Mouse (Mus musculus): ENCODE data around the gene C3. TPM values are rescaled to one million over a fixed set of nuclear protein-coding genes. Genes with fewer than 3 reads are reported as not detected.

C3 gene
- polyA plus RNA-seq, 1 experiment from 2014 or later: 1.8 TPM

DNA sequence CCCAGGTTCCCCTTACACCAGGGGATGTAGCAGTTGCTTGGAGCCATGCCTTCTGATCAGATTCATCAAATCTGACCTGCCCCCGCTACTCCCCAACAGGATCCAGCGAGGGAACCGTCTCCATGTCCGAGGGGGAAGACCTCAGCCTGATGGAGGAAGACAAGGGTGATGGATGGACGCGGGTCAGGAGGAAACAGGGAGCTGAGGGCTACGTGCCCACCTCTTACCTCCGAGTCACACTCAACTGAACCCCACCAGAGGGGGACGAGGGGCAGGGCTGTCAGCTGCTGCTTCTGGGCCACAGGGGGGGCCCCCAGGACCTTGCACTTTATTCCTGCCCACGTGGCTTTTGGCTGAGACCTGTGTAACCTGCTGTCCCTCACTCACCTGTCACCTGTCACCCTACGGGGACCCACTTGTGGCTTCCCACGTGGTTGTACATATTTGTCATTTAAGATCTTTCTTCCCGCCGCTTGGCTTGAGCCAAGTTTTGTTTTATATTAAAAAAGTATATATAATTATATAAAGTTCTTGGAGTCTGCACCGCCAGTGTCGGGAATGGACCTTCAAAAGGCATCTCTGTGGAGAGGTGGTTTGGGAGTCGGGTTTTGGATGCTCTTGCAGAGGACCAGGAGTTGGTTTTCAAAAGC is 35.1 kb upstream of the C3 start:
- WGBS: 88% methylated on average over 17 of the region's 17 CpGs
- ATAC-seq (replicated peaks; ENCODE audit: insufficient number of reproducible peaks, insufficient read depth, low FRiP score, low read depth): no peak

DNA sequence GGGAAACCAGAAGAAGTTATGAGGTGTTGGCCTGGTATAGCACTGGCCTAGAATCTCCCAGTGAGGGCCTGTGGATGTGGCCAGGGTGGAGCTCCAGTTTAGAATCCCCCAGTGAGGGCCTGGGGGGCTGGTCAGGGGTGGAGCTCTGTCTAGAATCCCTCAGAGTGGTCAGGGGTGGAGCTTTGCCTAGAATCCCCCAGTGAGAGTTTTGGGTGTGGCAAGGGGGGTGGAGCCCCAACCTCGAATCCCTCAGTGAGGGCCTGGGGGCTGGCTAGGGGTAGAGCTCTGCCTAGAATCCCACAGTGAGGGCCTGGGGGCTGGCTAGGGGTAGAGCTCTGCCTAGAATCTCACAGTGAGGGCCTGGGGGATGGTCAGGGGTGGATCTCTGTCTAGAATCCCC is 33.9 kb upstream of the C3 start:
- no peaks in the 10 kb centered on the region for H3K9me3 ChIP-seq (replicated peaks)
- no peak overlapping the region for H3K4me3 ChIP-seq
- H3K4me1 ChIP-seq (replicated peaks): peaks cover 11% of the 10 kb centered on the region
- no peak overlapping the region for H3K4me2 ChIP-seq
- H3K27me3 ChIP-seq: no peaks in the 10 kb centered on the region
- H3K9ac ChIP-seq: no peak overlapping the region
- no peak for ATAC-seq (replicated peaks; ENCODE audit: insufficient number of reproducible peaks, insufficient read depth, low FRiP score, low read depth)
- H3K27ac ChIP-seq: no peak overlapping the region
- H3K36me3 ChIP-seq: peaks cover 64% of the 10 kb centered on the region
- 31% methylated on average over 1 of the region's 1 CpGs for WGBS

More for the DNA sequence above, 35.1 kb upstream of the C3 start:
- peaks cover 54% of the 10 kb centered on the region for H3K36me3 ChIP-seq
- H3K27me3 ChIP-seq: no peaks in the 10 kb centered on the region
- no peak overlapping the region for H3K27ac ChIP-seq
- no peak overlapping the region for H3K4me2 ChIP-seq
- H3K4me1 ChIP-seq (replicated peaks): peaks cover 11% of the 10 kb centered on the region
- H3K9me3 ChIP-seq (replicated peaks): no peaks in the 10 kb centered on the region
- H3K4me3 ChIP-seq: no peak overlapping the region
- no peak overlapping the region for H3K9ac ChIP-seq

DNA sequence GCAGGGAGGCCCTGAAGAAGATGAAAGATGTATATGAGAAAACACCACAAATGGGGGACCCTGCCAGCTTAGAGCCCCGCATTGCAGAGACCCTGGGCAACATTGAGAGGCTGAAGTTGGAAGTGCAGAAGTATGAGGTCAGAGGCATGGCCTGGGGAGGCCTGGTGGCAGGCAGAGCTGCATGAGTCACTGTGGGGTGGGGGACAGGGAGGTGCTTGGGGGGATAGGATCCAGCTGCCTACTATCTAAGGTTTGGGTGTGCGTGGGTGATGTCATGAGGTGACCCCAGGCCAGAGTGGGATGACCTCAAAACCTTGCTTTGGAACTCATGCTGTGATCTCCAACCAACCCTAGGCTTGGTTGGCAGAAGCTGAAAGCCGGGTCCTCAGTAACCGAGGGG is 33.4 kb upstream of the C3 start:
- no peak for ATAC-seq (replicated peaks; ENCODE audit: insufficient number of reproducible peaks, insufficient read depth, low FRiP score, low read depth)
- Histone ChIP-seq H3K4me3 (no peak overlapping the region), H3K27me3 (no peaks in the 10 kb centered on the region), H3K36me3 (peaks cover 69% of the 10 kb centered on the region), H3K9ac (no peak overlapping the region), H3K9me3 (replicated peaks) (no peaks in the 10 kb centered on the region), H3K27ac (no peak overlapping the region), H3K4me2 (no peak overlapping the region), H3K4me1 (replicated peaks) (peaks cover 11% of the 10 kb centered on the region)
- 91% methylated on average over 4 of the region's 4 CpGs for WGBS

DNA sequence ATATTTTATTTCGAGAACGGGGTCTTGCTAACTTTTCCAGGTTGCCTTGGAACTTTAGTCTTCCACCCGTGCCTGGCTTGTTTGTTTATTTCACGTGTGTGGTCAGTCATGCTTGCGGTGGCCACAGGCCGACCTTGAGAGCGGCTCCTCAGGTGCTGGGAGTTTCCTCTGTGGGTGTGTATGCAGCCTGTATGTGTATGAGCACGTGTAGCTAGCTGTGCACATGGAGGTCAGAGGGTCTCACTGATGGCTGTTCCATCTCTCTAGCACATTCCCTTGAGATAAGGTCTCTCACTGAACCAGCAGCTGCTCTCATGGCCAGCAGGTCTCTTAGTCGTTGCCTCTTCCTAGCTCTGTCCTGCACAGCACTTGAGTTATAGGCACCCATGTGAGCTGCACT is 32.4 kb upstream of the C3 start:
- WGBS: 73% methylated on average over 9 of the region's 9 CpGs
- peaks cover 79% of the 10 kb centered on the region for H3K36me3 ChIP-seq
- no peak overlapping the region for H3K27ac ChIP-seq
- no peak overlapping the region for H3K4me3 ChIP-seq
- H3K4me2 ChIP-seq: no peak overlapping the region
- H3K4me1 ChIP-seq (replicated peaks): peaks cover 7% of the 10 kb centered on the region
- no peaks in the 10 kb centered on the region for H3K27me3 ChIP-seq
- no peak for ATAC-seq (replicated peaks; ENCODE audit: insufficient number of reproducible peaks, insufficient read depth, low FRiP score, low read depth)
- H3K9ac ChIP-seq: no peak overlapping the region
- H3K9me3 ChIP-seq (replicated peaks): no peaks in the 10 kb centered on the region

DNA sequence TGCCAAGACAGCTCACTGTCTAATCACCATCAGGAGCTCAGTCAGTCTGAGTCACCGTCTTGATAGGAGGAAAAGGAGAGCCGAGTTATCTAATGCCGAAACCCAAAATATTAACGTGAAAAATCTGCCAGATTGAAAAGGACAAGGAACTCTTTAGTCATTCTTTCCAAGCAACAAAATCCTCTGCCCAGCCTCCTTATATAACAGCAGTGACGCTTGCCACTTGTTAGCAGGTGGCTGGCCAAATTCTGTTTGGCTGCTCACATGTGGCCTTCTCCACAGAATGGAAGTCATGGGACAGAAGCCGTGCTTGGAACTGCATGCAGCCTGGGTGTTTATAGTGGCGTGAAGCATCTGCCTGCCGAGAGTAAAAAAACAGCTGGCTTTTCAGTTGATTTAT is 31.8 kb upstream of the C3 start:
- ATAC-seq (replicated peaks; ENCODE audit: insufficient number of reproducible peaks, insufficient read depth, low FRiP score, low read depth): no peak
- Histone ChIP-seq H3K9ac (no peak overlapping the region), H3K36me3 (peaks cover 85% of the 10 kb centered on the region), H3K4me1 (replicated peaks) (peaks cover 4% of the 10 kb centered on the region), H3K4me2 (no peak overlapping the region), H3K9me3 (replicated peaks) (no peaks in the 10 kb centered on the region), H3K27ac (no peak overlapping the region), H3K27me3 (no peaks in the 10 kb centered on the region), H3K4me3 (no peak overlapping the region)
- WGBS: 82% methylated on average over 8 of the region's 8 CpGs

DNA sequence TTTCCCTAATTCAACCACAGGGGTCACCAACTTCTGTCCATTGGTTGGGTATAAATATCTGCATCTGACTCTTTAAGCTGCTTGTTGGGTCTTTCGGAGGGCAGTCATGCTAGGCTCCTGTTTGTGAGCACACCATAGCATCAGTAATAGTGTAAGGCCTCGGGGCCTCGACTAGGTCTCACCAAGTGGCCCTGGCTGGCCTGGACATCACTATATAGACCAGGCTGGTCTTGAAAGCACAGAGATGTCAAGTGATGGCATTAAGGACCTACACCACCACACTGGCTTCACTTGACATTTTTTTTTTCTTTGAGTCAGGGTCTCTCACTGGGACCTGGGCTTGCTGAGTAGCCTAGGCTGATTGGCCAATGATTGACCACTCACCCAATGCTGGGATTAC is 30.3 kb upstream of the C3 start:
- Histone ChIP-seq H3K4me3 (no peak overlapping the region), H3K36me3 (peaks cover 89% of the 10 kb centered on the region), H3K4me1 (replicated peaks) (peaks cover 3% of the 10 kb centered on the region; the same call in 1 of the 2 replicates), H3K27me3 (no peaks in the 10 kb centered on the region), H3K27ac (no peak overlapping the region), H3K9me3 (replicated peaks) (no peaks in the 10 kb centered on the region), H3K9ac (no peak overlapping the region), H3K4me2 (no peak overlapping the region)
- 82% methylated on average over 3 of the region's 3 CpGs for WGBS
- no peak for ATAC-seq (replicated peaks; ENCODE audit: insufficient number of reproducible peaks, insufficient read depth, low FRiP score, low read depth)

DNA sequence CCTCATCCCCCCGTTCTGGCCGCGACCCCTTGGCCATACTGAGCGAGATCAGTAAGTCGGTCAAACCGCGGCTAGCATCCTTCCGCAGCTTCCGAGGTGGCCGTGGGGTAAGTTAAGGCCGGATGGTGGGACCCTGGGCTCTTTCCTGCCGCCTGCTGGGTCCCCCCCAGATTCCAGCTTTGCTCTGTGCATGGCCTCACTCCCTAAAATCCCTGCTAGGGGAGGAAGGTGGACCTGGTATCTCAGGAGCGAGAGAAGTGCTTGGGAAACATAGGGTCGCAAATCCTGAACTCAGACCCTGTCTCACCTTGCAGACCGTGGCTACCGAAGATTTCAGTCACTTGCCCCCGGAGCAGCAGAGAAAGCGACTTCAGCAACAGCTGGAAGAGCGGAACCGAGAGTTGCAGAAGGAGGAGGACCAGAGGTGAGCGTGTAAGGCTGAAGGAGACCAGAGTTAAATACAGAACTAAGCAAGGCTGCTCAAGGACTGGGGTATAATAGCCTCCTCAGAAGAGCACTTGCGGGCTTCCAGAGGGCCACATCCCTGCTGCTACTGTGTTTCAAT is 29.1 kb upstream of the C3 start:
- Histone ChIP-seq H3K9me3 (replicated peaks) (no peaks in the 10 kb centered on the region), H3K9ac (no peak overlapping the region), H3K4me2 (no peak overlapping the region), H3K4me1 (replicated peaks) (peaks cover 3% of the 10 kb centered on the region; the same call in 1 of the 2 replicates), H3K27ac (no peak overlapping the region), H3K27me3 (no peaks in the 10 kb centered on the region), H3K36me3 (peaks cover 78% of the 10 kb centered on the region), H3K4me3 (no peak overlapping the region)
- ATAC-seq (replicated peaks; ENCODE audit: insufficient number of reproducible peaks, insufficient read depth, low FRiP score, low read depth): no peak
- 95% methylated on average over 22 of the region's 22 CpGs for WGBS

DNA sequence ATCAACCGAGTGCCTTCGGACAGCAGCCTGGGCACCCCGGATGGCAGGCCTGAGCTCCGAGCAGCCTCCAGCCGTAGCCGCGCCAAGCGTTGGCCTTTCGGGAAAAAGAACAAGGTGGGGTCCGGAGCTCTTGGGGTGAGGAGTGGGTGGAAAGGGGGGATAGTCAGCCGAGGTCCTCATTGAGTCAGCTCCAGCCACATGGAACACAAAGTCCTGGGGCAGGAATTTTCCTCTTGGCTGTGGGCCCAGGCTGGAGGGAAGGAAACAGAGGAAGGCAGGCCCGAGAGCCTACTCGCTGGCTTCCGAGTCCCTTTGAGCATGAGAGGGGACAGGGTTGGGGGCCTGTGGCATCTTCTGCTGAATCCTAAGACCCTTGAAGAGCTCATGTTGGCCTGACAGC is 27.4 kb upstream of the C3 start:
- Histone ChIP-seq H3K9me3 (replicated peaks) (no peaks in the 10 kb centered on the region), H3K4me1 (replicated peaks) (peaks cover 15% of the 10 kb centered on the region), H3K36me3 (peaks cover 63% of the 10 kb centered on the region), H3K27ac (no peak overlapping the region), H3K4me3 (no peak overlapping the region), H3K9ac (no peak overlapping the region), H3K4me2 (no peak overlapping the region), H3K27me3 (no peaks in the 10 kb centered on the region)
- ATAC-seq (replicated peaks; ENCODE audit: insufficient number of reproducible peaks, insufficient read depth, low FRiP score, low read depth): no peak
- 78% methylated on average over 14 of the region's 14 CpGs for WGBS

DNA sequence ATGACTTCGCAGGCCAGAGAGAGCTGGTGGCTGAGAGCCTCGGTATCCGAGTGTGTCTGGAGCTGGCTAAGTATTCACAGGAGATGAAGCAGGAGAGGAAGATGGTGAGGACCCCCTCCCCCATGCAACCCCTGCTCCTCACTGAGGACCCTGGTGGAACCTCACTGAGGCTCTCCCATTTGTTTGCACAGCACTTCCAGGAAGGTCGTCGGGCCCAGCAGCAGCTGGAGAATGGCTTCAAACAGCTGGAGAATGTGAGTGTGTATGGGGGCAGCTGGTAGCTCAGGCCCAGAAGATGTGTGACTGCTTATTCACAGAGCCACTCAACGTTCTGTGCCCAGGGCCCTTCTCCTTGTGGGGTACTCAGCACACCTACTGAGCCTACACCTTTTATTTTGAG is 25.4 kb upstream of the C3 start:
- Histone ChIP-seq H3K4me3 (no peak overlapping the region), H3K4me2 (no peak overlapping the region), H3K9me3 (replicated peaks) (no peaks in the 10 kb centered on the region), H3K27ac (no peak overlapping the region), H3K9ac (no peak overlapping the region), H3K36me3 (peaks cover 44% of the 10 kb centered on the region), H3K4me1 (replicated peaks) (peaks cover 22% of the 10 kb centered on the region), H3K27me3 (no peaks in the 10 kb centered on the region)
- ATAC-seq (replicated peaks; ENCODE audit: insufficient number of reproducible peaks, insufficient read depth, low FRiP score, low read depth): no peak
- 71% methylated on average over 6 of the region's 6 CpGs for WGBS

DNA sequence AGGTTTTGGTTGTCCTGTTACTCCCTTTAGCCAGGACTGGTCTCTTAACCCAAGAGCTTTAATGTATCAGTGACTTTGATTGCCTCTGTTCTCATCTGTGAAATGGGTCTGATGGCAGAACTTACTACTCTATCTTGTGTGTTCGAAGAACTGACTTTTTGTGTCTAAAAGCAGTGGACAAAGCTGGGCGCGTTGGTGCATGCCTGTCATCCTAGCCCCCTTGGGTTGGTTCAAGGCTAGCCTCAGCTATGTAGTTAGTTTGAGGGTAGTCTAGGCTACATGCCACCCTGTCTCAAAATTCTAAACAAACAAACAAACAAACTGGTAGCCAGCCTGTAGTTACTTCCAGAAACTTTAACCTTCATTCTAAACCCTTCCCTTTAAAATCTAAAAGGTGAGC is 23.5 kb upstream of the C3 start:
- Histone ChIP-seq H3K9me3 (replicated peaks) (no peaks in the 10 kb centered on the region), H3K27ac (no peak overlapping the region), H3K9ac (no peak overlapping the region), H3K4me1 (replicated peaks) (peaks cover 27% of the 10 kb centered on the region), H3K27me3 (no peaks in the 10 kb centered on the region), H3K4me2 (peak overlapping the region; percentile 96), H3K36me3 (peaks cover 27% of the 10 kb centered on the region; the same call in 1 of the 2 replicates), H3K4me3 (peak overlapping the region; percentile 94; the same call in 1 of the 2 replicates)
- WGBS: 91% methylated on average over 3 of the region's 3 CpGs
- ATAC-seq (replicated peaks; ENCODE audit: insufficient number of reproducible peaks, insufficient read depth, low FRiP score, low read depth): no peak

DNA sequence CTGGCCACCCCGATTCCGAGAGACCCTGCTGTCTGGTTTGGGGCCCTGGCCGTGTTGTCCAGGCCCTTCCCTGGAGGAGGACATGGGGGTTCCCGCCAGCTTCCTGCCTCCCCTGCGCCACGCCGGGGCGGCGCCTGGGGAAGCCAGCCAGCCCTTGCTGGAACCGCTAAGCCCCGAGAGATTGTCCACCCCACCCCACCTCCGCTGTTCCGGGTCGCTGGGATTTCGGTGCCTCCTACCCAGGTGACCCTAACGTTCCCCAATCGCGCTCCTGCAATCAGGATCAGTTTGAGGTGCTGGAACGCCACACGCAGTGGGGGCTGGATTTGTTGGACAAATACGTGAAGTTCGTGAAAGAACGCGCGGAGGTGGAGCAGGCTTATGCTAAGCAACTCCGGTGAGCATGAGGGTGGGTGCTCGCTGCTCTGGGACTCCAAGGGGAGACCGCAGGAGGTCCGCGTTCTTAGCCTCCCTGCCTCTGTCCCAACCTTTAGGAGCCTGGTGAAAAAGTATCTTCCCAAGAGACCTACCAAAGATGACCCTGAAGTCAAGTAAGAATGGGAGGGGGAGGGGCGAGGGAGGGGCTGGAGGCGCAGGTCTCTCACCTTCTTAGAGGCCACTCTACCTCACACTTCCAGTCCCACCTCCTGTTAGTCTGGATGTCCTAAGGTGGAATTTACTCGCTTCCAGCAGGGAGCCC is 22.7 kb upstream of the C3 start:
- peak overlapping the region; percentile 96 for H3K4me2 ChIP-seq
- WGBS: 3% methylated on average over 33 of the region's 33 CpGs
- peak overlapping the region; percentile 95 for H3K27ac ChIP-seq

More for the DNA sequence above, 22.7 kb upstream of the C3 start:
- Histone ChIP-seq H3K9ac (peak overlapping the region; percentile 59), H3K4me3 (peak overlapping the region; percentile 94), H3K36me3 (peaks cover 19% of the 10 kb centered on the region; the same call in 1 of the 2 replicates), H3K4me1 (replicated peaks) (peaks cover 31% of the 10 kb centered on the region), H3K9me3 (replicated peaks) (no peaks in the 10 kb centered on the region), H3K27me3 (no peaks in the 10 kb centered on the region)
- no peak for ATAC-seq (replicated peaks; ENCODE audit: insufficient number of reproducible peaks, insufficient read depth, low FRiP score, low read depth)

Data from heart, embryonic 15.5 days (tissue).